Mouse (Mus musculus) heart, postnatal 0 days (tissue): ENCODE results near the gene Cfap20.

Experiments used
- CTCF ChIP-seq: IDR thresholded peaks from 2 replicates; pipeline ENCODE4 v1.5.1; 2016; ENCODE audit warnings: antibody characterized with exemption, control low read depth, low read depth
- EP300 ChIP-seq: IDR thresholded peaks from 2 replicates; pipeline ENCODE4 v1.6.1; 2016; ENCODE audit warnings: antibody characterized with exemption, low read depth

DNA sequence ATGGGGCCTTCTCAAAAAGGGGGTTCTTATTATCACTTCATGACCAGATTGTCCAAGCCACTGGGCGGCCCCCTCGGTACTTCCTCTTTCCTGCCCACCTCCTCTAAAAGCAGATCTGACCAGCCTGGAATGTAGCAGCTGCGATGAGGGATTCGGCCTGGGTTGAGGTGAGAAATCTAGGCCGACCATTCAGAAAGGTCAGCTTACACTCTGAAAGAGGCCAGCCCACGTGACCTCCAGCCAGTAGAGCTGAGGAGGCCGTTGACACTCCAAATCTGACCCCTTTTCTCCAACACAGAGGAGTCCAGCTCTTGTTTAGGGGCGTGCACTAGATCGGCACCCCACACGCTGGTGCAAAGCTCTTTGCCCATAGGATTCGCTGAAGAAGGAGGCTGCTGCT lies 37.9 kb downstream of the Cfap20 start:
- no peak for TF ChIP-seq CTCF
- no peak for TF ChIP-seq EP300
